Mouse (Mus musculus) myocyte (in vitro differentiated cells): Measurements from ENCODE around the gene Ticam1. TPM values are rescaled to one million over a fixed set of nuclear protein-coding genes. Genes with fewer than 3 reads are reported as not detected.
A peak's percentile ranks its signal among the peaks of the same experiment; 100 is the strongest.

ENCODE experiments used
- H3K27me3 ChIP-seq: one replicate; pipeline ENCODE4 v1.6.1; 2011; ENCODE audit not compliant: control insufficient read depth, insufficient read depth, insufficient read length
- H3K36me3 ChIP-seq: one replicate; pipeline ENCODE4 v1.6.1; 2011; ENCODE audit not compliant: control insufficient read depth, insufficient read depth
- H3K4me2 ChIP-seq: one replicate; pipeline ENCODE4 v1.6.1; 2011; ENCODE audit warnings: low read depth, control low read depth
- H3K4me3 ChIP-seq: one replicate; pipeline ENCODE4 v1.5.1; 2011; ENCODE audit warnings: mild to moderate bottlenecking, control low read depth, moderate library complexity
- H3K79me2 ChIP-seq: one replicate; pipeline ENCODE4 v1.6.1; 2011; ENCODE audit not compliant: control insufficient read depth, insufficient read depth
- H3ac ChIP-seq: one replicate; pipeline ENCODE4 v1.6.1; 2011; ENCODE audit not compliant: control insufficient read depth, insufficient read length
- CEBPB ChIP-seq: IDR thresholded peaks from 2 replicates; pipeline ENCODE4 v1.6.1; 2011; ENCODE audit warnings: mild to moderate bottlenecking, moderate library complexity; ENCODE audit not compliant: poor library complexity, insufficient read depth, severe bottlenecking
- E2F4 ChIP-seq: IDR thresholded peaks from one replicate; pipeline ENCODE4 v1.6.1; 2011; ENCODE audit warnings: mild to moderate bottlenecking, control low read depth, moderate library complexity; ENCODE audit not compliant: insufficient read depth
- MAX ChIP-seq: IDR thresholded peaks from one replicate; pipeline ENCODE4 v1.6.1; 2011; ENCODE audit warnings: low read depth, mild to moderate bottlenecking, control low read depth
- MYOD1 ChIP-seq, 3 experiments: IDR thresholded peaks; one replicate each; pipeline ENCODE4 v1.6.1; 2011; ENCODE audit warnings: control low read depth in 2 of 3, low read depth in 2 of 3, mild to moderate bottlenecking in 2 of 3, moderate library complexity in 1 of 3; ENCODE audit not compliant: insufficient read length in 2 of 3, control insufficient read depth in 1 of 3
- MYOG ChIP-seq, 3 experiments: IDR thresholded peaks; one replicate each; pipeline ENCODE4 v1.6.1; 2011; ENCODE audit warnings: control low read depth in 2 of 3, low read depth in 2 of 3, mild to moderate bottlenecking in 2 of 3; ENCODE audit not compliant: insufficient read length in 2 of 3, control insufficient read depth in 1 of 3, insufficient read depth in 1 of 3
- POLR2A ChIP-seq: IDR thresholded peaks from one replicate; pipeline ENCODE4 v1.6.1; 2011; ENCODE audit warnings: low read depth, mild to moderate bottlenecking, control low read depth, moderate library complexity; ENCODE audit not compliant: insufficient read length
- POLR2AphosphoS2 ChIP-seq: IDR thresholded peaks from one replicate; pipeline ENCODE4 v1.6.1; 2011; ENCODE audit warnings: low read depth, control low read depth; ENCODE audit not compliant: insufficient read length
- REST ChIP-seq: IDR thresholded peaks from one replicate; pipeline ENCODE4 v1.6.1; 2011; ENCODE audit warnings: mild to moderate bottlenecking, control low read depth, moderate library complexity; ENCODE audit not compliant: insufficient read depth, insufficient read length
- SRF ChIP-seq: IDR thresholded peaks from one replicate; pipeline ENCODE4 v1.6.1; 2011; ENCODE audit warnings: low read depth; ENCODE audit not compliant: control insufficient read depth, insufficient read length
- TCF12 ChIP-seq: IDR thresholded peaks from one replicate; pipeline ENCODE4 v1.6.1; 2011; ENCODE audit warnings: mild to moderate bottlenecking, control low read depth; ENCODE audit not compliant: poor library complexity, insufficient read depth, severe bottlenecking
- TCF3 ChIP-seq: IDR thresholded peaks from one replicate; pipeline ENCODE4 v1.6.1; 2011; ENCODE audit warnings: low read depth, control low read depth; ENCODE audit not compliant: insufficient read length
- USF1 ChIP-seq: IDR thresholded peaks from one replicate; pipeline ENCODE4 v1.6.1; 2011; ENCODE audit warnings: low read depth, mild to moderate bottlenecking, control low read depth, moderate library complexity
- polyA plus RNA-seq: library from polyadenylated mRNA; unstranded; fragments of >200 nt; fragmentation: generic; extraction: Trizol; gene quantifications from one replicate; pipeline ENCODE4 v1.2.1, GENCODE M21; 2012; ENCODE audit warnings: missing spikeins

Ticam1 gene
- polyA plus RNA-seq, 1 experiment: 9.1 TPM

DNA sequence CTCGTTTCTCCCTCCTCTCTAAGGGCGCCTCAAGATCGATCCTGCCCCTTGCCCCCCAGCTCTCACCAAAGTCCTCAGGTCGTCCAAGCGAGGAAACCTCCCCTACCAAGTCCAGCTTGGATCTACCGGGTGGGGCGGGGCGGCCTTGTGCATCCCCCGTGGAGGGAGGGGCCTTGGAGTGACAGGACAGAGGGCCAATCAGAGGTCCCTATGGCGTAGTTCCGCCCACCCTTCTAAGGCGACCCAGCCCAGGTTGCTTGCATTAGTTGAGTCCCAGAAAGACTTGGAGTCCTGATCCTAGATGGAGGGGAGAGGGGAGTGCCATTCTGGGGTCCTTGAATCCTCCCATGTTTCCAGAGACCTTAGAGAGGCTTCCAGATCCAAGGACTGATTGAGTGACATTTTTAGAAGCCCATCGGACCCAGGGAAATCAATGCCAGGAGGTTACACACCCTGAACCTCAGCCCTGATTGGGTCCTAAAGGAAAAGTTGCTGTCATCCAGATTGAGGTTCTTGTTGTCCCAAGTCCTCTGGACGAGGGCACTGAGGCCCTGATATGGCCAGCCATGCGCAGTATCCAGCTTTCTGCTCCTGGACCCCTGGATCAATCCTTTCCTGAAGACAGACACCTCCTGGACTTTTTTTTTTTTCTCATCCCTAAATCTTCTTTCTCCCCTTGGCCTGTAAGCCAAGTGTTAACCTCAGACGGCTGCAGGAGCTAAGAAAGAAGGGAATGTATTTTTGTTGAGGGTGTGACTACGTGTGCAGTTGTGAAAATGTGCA lies 14.0 kb upstream of the Ticam1 start:
- peak; percentile 75 for TF ChIP-seq POLR2A
- no peak for TF ChIP-seq MYOD1 (IDR thresholded peaks at IDR 0.05; ENCODE audit: control insufficient read depth in 1 of 3, insufficient read length in 2 of 3, low read depth in 2 of 3)
- peak; percentile 76 for TF ChIP-seq POLR2AphosphoS2
- H3K27me3 ChIP-seq: no peaks in the 10 kb centered on the region
- peaks cover 12% of the 10 kb centered on the region for H3K79me2 ChIP-seq
- H3K4me3 ChIP-seq: peak overlapping the region; percentile 51
- peak overlapping the region; percentile 6 for H3ac ChIP-seq
- H3K4me2 ChIP-seq: peak overlapping the region; percentile 99
- H3K36me3 ChIP-seq: no peaks in the 10 kb centered on the region

DNA sequence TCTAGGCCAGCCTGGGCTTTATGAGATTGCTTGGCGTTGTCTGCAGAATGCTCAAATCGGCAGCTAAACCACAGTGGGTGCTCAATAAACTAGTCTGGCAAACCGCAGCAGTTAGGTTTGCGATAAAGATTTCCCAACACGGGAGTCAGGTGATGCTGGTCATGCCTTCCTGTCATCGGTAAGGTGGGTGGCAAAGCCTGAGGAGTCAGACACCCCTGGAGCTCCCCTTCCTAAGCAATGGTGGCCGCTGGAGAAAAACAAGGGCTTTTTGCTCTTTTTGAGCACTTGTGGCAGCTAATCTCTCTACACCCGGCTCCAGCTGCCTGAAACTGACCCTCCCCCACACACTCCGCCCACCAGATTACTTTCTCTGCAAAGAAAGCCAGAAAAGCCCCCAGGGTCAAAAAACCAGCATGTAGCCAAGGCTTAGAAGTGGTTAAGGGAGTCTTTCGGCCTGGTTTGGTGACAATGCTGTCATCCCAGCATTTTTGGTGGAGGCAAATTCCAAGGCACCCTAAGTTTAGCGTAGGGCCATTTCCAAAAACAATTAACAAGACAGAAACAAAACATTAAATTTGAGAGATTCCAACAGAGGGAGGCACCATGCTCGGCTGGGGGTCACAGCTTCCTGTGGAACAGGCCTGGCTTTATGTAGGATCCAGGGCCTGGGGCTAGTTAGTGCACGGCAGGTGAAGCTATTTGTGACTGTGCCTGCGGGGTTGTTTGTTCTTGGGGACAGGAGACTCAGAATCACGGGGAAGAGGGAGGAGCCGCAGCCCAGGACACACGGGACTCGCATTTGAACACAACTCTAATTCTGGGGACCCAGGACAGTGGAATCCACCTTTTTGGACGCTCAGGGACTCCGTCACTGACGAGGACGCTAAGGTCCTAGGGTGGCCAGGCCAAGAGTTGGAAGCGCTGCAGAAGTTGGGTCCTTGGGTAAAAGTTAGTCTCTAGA lies 13.1 kb upstream of the Ticam1 start:
- TF ChIP-seq MYOD1 (IDR thresholded peaks at IDR 0.05; ENCODE audit: control insufficient read depth in 1 of 3, insufficient read length in 2 of 3, low read depth in 2 of 3) (peak in 1 of 3 experiments; percentile 11), SRF (no peak)
- peaks cover 5% of the 10 kb centered on the region for H3K36me3 ChIP-seq
- H3K4me2 ChIP-seq: peak overlapping the region; percentile 99
- H3K4me3 ChIP-seq: peak overlapping the region; percentile 51
- H3K27me3 ChIP-seq: no peaks in the 10 kb centered on the region
- H3ac ChIP-seq: peak overlapping the region; percentile 6
- peaks cover 12% of the 10 kb centered on the region for H3K79me2 ChIP-seq

DNA sequence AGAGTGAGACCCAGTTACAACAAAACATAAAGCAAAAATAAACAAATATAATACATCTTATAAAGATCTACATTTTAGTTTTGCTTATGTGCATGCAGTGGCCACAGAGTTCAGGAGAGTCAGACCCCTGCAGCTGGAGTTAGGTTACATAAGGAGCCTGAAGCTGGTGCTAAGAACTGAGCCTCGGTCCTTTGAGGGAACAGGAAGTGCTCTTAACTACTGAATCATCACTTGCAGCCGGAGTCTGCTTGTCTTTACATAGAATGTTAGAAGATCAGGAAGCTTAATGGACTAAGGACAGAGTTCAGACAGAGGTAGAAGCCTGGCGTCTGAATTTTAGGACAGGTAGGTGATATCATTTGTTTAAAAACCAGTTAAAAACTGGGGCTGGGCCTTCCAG lies 12.3 kb upstream of the Ticam1 start:
- Histone ChIP-seq H3K79me2 (peaks cover 12% of the 10 kb centered on the region), H3K4me2 (peak overlapping the region; percentile 99), H3K27me3 (no peaks in the 10 kb centered on the region), H3K4me3 (peak overlapping the region; percentile 51), H3K36me3 (peaks cover 8% of the 10 kb centered on the region), H3ac (no peak overlapping the region)
- TF ChIP-seq E2F4 (no peak), REST (no peak), MYOD1 (IDR thresholded peaks at IDR 0.05; ENCODE audit: control insufficient read depth in 1 of 3, insufficient read length in 2 of 3, low read depth in 2 of 3) (no peak)

DNA sequence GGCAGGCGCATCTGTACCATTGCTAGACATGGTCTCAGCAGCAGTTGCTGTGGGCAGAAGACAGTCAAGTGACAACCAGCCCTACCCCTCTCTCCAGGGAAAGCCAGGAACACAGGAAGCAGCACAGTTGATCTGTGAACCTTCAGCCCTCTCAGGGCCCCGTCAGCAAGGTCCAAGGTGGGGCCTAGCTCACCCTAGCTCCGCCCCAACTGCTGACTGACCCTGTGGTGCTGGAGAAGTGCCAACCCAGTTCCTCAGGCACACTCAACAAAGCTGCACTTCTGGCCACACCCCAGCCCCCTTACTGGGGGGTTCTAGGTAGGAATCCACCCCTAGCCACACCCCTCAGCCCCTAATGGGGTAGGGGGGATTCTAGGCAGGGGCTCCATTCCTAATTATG lies 11.2 kb upstream of the Ticam1 start:
- H3K36me3 ChIP-seq: peaks cover 8% of the 10 kb centered on the region
- no peak overlapping the region for H3K4me3 ChIP-seq
- TF ChIP-seq E2F4 (no peak), CEBPB (no peak), MYOG (IDR thresholded peaks at IDR 0.05; ENCODE audit: control insufficient read depth in 1 of 3, insufficient read depth in 1 of 3, insufficient read length in 2 of 3, low read depth in 2 of 3) (no peak), USF1 (no peak), POLR2A (no peak), MAX (no peak), TCF12 (no peak), TCF3 (no peak), REST (no peak), MYOD1 (IDR thresholded peaks at IDR 0.05; ENCODE audit: control insufficient read depth in 1 of 3, insufficient read length in 2 of 3, low read depth in 2 of 3) (no peak), POLR2AphosphoS2 (no peak), SRF (no peak)
- no peaks in the 10 kb centered on the region for H3K27me3 ChIP-seq
- H3K4me2 ChIP-seq: peak overlapping the region; percentile 99
- H3ac ChIP-seq: no peak overlapping the region
- peaks cover 12% of the 10 kb centered on the region for H3K79me2 ChIP-seq

DNA sequence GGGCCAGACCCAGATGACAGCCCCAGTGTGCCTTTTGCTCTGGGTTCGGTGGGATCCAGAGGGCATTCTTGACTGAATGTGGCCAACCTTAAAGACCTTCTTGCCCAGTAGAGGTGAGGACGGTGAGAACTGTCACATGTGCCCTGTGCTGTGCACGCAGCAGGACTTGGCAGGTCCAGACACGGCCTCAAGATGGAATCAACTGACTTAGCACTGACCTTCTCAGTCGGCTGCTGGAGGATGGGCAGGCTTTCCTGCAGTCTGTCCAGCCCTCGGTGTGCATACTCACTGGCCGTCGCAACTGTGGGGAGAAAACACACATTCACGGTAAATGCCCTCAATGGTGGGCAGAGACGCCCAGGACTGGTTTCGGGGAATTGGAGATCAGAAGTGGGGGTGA lies 9.4 kb upstream of the Ticam1 start:
- Histone ChIP-seq H3ac (no peak overlapping the region), H3K79me2 (peaks cover 12% of the 10 kb centered on the region), H3K4me2 (no peak overlapping the region), H3K27me3 (no peaks in the 10 kb centered on the region), H3K36me3 (peaks cover 8% of the 10 kb centered on the region), H3K4me3 (no peak overlapping the region)
- no peak for TF ChIP-seq TCF12
- no peak for TF ChIP-seq MYOD1 (IDR thresholded peaks at IDR 0.05; ENCODE audit: control insufficient read depth in 1 of 3, insufficient read length in 2 of 3, low read depth in 2 of 3)
- no peak for TF ChIP-seq MYOG (IDR thresholded peaks at IDR 0.05; ENCODE audit: control insufficient read depth in 1 of 3, insufficient read depth in 1 of 3, insufficient read length in 2 of 3, low read depth in 2 of 3)
- TF ChIP-seq POLR2A: no peak
- no peak for TF ChIP-seq SRF
- no peak for TF ChIP-seq E2F4
- TF ChIP-seq POLR2AphosphoS2: no peak
- no peak for TF ChIP-seq MAX
- TF ChIP-seq TCF3: no peak
- TF ChIP-seq USF1: no peak
- TF ChIP-seq CEBPB: no peak
- no peak for TF ChIP-seq REST
